Mouse (Mus musculus) hindbrain, embryonic 11.5 days (tissue): Measurements from ENCODE around the gene Hmx1. TPM values are rescaled to one million over a fixed set of nuclear protein-coding genes. Genes with fewer than 3 reads are reported as not detected.

ENCODE experiments used
- ATAC-seq: fragments of 200-750 bp; cut with Nextera tagmentation; 2 replicates; pipeline ENCODE4 v1.8.0; 2017; ENCODE audit warnings: mild to moderate bottlenecking, moderate TSS enrichment, moderate library complexity; ENCODE audit not compliant: low FRiP score
- DNase-seq: peaks from one replicate; pipeline ENCODE4 v3.0.0-alpha.2; 2015; ENCODE audit warnings: low spot score
- H3K27ac ChIP-seq: fragments of 300-500 bp; sonication (generic); 2 replicates; pipeline ENCODE4 v1.5.1; 2014; ENCODE audit warnings: mild to moderate bottlenecking, low read depth, low read length
- H3K27me3 ChIP-seq: fragments of 300-500 bp; sonication (generic); 2 replicates; pipeline ENCODE4 v1.6.1; 2014; ENCODE audit warnings: mild to moderate bottlenecking, low read length, moderate library complexity, mixed read lengths; ENCODE audit not compliant: control insufficient read depth, insufficient read depth
- H3K36me3 ChIP-seq: fragments of 300-500 bp; sonication (generic); 2 replicates; pipeline ENCODE4 v1.6.1; 2014; ENCODE audit warnings: mild to moderate bottlenecking, low read length, moderate library complexity, mixed read lengths; ENCODE audit not compliant: control insufficient read depth, insufficient read depth
- H3K4me1 ChIP-seq: fragments of 300-500 bp; sonication (generic); replicated peaks from 2 replicates; pipeline ENCODE4 v1.6.1; 2014; ENCODE audit warnings: low read length, mixed read lengths; ENCODE audit not compliant: control insufficient read depth, insufficient read depth
- H3K4me2 ChIP-seq: fragments of 300-500 bp; sonication (generic); replicated peaks from 2 replicates; pipeline ENCODE4 v1.6.1; 2014; ENCODE audit warnings: mild to moderate bottlenecking, low read depth, low read length
- H3K4me3 ChIP-seq: fragments of 300-500 bp; sonication (generic); 2 replicates; pipeline ENCODE4 v1.5.1; 2014; ENCODE audit warnings: low read depth, low read length
- H3K9ac ChIP-seq: fragments of 300-500 bp; sonication (generic); 2 replicates; pipeline ENCODE4 v1.6.1; 2014; ENCODE audit warnings: low read depth, low read length
- H3K9me3 ChIP-seq: fragments of 300-500 bp; sonication (generic); 2 replicates; pipeline ENCODE4 v1.6.1; 2016; ENCODE audit warnings: low read length; ENCODE audit not compliant: control insufficient read depth
- WGBS: fragments of 180-500 bp; shearing (Covaris S2); extraction: QIAGEN DNeasy Blood & Tissue Kit; methylation state at CpG from one replicate; pipeline ENCODE4 v1.1.7; 2014; 5-methylcytosine and 5-hydroxymethylcytosine counted together
- polyA plus RNA-seq: library from polyadenylated mRNA; unstranded; fragments of >200 nt; fragmentation: Nextera tagmentation; extraction: Ambion mirVana; gene quantifications from 2 replicates; pipeline ENCODE4 v1.2.1, GENCODE M21; 2014

The Hmx1 gene
- polyA plus RNA-seq, 1 experiment from 2014 or later = 6.9 TPM

DNA sequence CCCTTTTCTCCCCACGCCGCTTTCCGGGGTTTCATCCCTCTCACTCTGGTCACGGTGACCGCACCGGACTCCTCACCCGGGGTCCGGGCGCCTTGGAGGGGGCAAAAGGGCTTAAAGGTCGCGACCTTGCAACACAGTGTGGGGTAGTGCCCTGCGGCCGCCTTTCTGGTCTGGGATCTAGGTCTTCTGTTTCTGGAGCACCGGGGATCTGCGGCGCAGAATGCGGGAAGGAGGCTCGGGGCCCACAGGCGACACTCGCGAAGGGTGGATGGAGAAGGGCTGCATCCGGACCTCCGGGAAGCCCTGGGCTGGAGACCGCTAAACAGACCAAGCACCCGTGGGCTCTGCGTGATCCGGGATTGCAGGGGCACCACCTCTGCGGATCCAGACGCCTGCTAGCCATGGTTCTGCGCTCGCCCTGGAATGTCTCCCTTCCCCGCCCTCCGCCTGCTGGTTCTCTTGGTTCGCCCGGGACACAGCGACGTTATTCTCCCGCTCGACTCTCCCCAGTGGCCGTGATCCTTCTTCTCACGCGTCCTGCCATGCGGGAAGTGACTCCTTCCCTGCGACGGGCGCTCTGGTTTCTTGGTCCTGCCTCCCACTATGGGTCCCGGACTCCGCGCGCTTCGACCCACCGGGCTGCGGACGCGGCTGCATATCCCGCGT is 8.2 kb downstream of the Hmx1 start:
- no peak overlapping the region for H3K4me2 ChIP-seq
- DNase-seq (peak; percentile 62), ATAC-seq (no peak)
- WGBS = under 1% methylated on average over 57 of the region's 57 CpGs
- H3K27ac ChIP-seq = no peak overlapping the region
- no peaks in the 10 kb centered on the region for H3K36me3 ChIP-seq
- H3K4me1 ChIP-seq = peaks cover 8% of the 10 kb centered on the region
- no peaks in the 10 kb centered on the region for H3K9me3 ChIP-seq
- peaks cover 95% of the 10 kb centered on the region for H3K27me3 ChIP-seq
- no peak overlapping the region for H3K4me3 ChIP-seq
- no peak overlapping the region for H3K9ac ChIP-seq

DNA sequence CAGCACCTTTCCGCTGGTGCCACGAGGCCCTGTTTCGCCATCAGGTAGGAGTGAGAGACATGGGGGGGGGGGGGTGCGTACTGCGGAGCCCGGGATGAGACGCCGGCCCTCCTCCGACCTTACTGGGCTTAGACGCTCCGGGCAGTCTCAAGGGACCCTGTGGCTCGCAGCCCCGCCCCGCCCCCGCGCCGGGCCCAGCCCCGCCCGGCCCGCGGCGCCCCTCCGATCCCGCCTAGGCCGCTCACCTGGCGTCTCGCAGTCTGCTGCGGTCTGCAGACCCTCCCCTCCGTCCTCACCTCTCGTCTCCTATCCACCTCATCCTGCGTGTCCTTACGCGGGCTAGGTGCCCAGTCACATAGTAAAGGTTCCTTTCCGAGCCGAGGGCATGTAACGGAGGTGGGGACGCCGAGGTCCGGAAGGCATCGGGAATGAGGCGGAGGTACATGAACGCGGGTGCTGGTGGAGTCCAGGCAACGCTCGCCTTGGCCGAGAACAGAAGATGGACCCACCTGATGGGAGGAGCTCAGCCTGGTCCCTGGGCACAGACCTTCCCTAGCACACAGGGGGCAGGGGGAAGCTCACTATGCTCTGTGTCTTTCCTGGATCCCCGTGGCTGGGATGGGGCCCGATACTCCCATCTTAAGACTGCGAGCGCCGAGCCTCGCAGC is 8.9 kb downstream of the Hmx1 start:
- ATAC-seq = no peak
- no peak overlapping the region for H3K4me3 ChIP-seq
- H3K9me3 ChIP-seq = no peaks in the 10 kb centered on the region
- no peak overlapping the region for H3K4me2 ChIP-seq
- H3K27ac ChIP-seq = no peak overlapping the region
- no peaks in the 10 kb centered on the region for H3K36me3 ChIP-seq
- under 1% methylated on average over 33 of the region's 52 CpGs for WGBS
- no peak for DNase-seq
- H3K9ac ChIP-seq = no peak overlapping the region
- H3K4me1 ChIP-seq = peaks cover 6% of the 10 kb centered on the region
- peaks cover 95% of the 10 kb centered on the region for H3K27me3 ChIP-seq

DNA sequence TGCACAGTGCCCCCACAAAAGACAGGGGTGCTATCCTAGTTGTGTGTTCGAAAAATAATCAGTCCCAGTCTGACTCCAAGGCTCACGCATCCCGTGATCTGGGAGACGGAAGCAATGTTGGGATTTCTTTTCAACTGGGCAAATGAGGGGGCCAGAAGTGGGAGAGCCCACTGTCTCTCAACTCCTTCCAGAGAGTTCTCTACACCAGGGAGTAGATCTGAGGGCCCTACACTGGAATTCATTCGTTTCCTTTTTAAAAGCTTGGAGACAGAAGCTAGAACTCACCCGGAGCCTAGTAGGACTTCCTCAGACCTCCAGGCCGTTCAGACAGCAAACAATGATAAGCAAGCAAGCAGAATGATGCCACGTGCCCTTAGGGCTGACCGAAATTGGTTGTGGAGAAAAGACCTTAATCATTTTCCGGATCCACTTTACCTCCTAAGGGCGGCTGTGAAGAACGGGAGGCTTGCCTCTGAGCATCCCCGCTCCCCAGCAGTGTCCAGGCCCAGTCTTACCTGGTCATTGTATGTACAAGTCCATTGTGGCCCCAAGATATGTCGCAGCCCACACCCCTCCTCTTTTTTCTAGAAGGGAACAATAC is 9.5 kb downstream of the Hmx1 start:
- DNase-seq = peak; percentile 56
- H3K4me1 ChIP-seq = peaks cover 6% of the 10 kb centered on the region
- no peak overlapping the region for H3K4me2 ChIP-seq

DNA sequence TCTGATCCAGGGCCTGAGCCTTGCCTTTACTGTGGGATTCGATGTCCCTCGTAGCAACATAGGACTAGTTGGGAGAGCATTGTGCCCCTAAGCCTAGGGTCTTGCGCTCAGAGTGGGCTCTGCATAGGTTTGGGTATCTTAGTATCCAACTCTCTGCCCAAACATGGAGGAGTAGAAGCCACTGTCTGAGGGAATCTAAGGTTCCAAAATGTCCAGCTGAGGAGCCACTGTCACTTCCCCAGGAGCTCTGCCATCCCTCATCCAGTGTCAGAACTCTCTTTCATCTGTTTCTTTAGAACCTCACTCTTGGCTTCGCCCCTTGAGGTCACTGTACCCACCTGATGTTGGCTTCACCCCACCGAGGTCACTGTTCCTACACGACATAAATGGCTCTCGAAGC is 10.2 kb downstream of the Hmx1 start:
- WGBS = 3% methylated on average over 7 of the region's 7 CpGs
- no peak for ATAC-seq
- Histone ChIP-seq H3K4me3 (no peak overlapping the region), H3K4me2 (no peak overlapping the region), H3K9ac (no peak overlapping the region), H3K9me3 (no peaks in the 10 kb centered on the region), H3K36me3 (no peaks in the 10 kb centered on the region), H3K27ac (no peak overlapping the region), H3K27me3 (peaks cover 95% of the 10 kb centered on the region), H3K4me1 (peaks cover 6% of the 10 kb centered on the region)
- DNase-seq = no peak

More for the DNA sequence above, 9.5 kb downstream of the Hmx1 start:
- Histone ChIP-seq H3K4me3 (no peak overlapping the region), H3K36me3 (no peaks in the 10 kb centered on the region), H3K27ac (no peak overlapping the region), H3K27me3 (peaks cover 95% of the 10 kb centered on the region), H3K9ac (no peak overlapping the region), H3K9me3 (no peaks in the 10 kb centered on the region)
- WGBS = 2% methylated on average over 14 of the region's 14 CpGs
- no peak for ATAC-seq

DNA sequence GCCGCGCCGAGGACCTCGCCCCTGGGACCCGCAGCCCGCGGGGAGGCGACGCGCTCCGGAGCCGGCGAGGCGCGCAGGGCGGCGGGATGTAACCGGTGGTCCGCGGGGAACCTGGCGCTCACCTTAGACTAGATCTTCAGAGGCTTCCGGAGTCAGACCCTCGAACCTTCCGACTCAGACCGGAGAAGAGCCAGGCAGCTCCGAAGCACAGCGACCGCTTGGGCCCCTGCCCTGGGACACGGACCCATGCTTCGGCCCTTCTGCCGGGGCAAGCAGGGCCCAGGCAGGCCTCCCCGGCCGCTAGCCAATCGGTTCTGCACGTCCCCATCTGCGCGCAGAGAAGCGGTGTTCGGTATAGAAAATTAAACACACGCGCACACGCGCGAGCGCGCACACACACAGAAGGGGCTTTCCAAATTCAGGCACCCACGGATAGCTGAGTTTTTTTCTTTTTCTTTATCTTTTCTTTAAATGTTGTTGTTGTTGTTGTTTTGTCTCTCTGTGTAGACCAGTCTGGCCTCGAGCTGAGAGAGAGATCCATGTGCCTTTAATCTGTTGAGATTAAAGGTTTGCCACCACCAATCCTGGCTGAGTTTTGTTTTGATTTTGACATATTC is 10.9 kb downstream of the Hmx1 start:
- Histone ChIP-seq H3K27ac (no peak overlapping the region), H3K4me2 (no peak overlapping the region), H3K4me1 (peaks cover 6% of the 10 kb centered on the region), H3K36me3 (no peaks in the 10 kb centered on the region), H3K9ac (no peak overlapping the region), H3K9me3 (no peaks in the 10 kb centered on the region), H3K27me3 (peaks cover 93% of the 10 kb centered on the region), H3K4me3 (no peak overlapping the region)
- no peak for ATAC-seq
- WGBS = 1% methylated on average over 44 of the region's 48 CpGs
- peak; percentile 54 for DNase-seq

DNA sequence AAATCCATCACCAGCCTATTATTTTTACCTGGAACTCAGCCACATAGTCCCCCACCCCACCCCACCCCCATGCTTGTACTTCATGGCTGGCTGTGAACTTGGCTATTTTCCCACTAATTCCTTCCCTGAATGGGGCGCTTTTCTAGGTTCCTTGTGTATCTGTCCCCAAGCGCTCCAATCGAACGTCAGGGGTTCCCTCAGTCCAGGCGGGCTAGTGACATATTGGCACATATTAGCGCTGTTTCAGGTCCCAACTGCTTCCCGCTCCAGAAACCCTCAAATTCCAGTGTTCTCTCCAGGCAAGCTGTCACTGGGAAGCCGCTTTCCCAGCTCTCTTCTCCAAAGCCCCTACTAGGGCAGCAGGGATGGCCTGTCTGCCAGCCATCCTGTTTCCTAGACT is 12.3 kb downstream of the Hmx1 start:
- no peak for ATAC-seq
- Histone ChIP-seq H3K4me3 (no peak overlapping the region), H3K9me3 (no peaks in the 10 kb centered on the region), H3K9ac (no peak overlapping the region), H3K36me3 (no peaks in the 10 kb centered on the region), H3K4me2 (no peak overlapping the region), H3K27ac (no peak overlapping the region), H3K4me1 (peaks cover 6% of the 10 kb centered on the region), H3K27me3 (peaks cover 80% of the 10 kb centered on the region)
- DNase-seq = no peak
- WGBS = 4% methylated on average over 8 of the region's 8 CpGs

DNA sequence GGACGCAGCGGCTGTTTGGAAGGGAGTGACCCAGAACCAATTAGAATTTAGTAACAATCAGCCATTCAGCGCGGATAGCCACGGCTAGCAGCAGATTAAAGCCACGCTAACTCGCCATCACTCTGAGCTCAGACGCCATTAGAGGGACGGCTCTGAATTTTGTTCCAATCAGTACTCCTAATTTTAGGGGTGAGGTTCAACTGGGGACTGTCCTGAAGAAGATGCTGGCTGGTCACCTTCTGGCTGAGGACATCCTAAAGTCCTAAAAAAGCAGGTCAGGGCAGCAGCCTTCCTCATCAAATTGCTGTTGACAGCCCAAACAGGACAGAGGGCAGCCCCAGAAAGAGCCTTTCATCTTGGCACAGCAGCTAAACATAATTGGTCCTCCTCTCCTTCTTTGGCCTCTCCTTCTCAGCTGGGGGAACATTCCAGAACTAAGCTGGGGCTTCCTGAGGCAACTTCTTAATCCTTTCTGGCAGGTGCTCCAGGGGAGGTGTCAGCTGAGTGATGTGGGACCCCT is 18.6 kb downstream of the Hmx1 start:
- Histone ChIP-seq H3K9me3 (no peaks in the 10 kb centered on the region), H3K9ac (no peak overlapping the region), H3K4me3 (no peak overlapping the region), H3K4me1 (no peaks in the 10 kb centered on the region), H3K27ac (no peak overlapping the region), H3K36me3 (no peaks in the 10 kb centered on the region), H3K27me3 (peaks cover 28% of the 10 kb centered on the region), H3K4me2 (no peak overlapping the region)
- ATAC-seq (no peak), DNase-seq (no peak)
- WGBS = 61% methylated on average over 9 of the region's 9 CpGs

DNA sequence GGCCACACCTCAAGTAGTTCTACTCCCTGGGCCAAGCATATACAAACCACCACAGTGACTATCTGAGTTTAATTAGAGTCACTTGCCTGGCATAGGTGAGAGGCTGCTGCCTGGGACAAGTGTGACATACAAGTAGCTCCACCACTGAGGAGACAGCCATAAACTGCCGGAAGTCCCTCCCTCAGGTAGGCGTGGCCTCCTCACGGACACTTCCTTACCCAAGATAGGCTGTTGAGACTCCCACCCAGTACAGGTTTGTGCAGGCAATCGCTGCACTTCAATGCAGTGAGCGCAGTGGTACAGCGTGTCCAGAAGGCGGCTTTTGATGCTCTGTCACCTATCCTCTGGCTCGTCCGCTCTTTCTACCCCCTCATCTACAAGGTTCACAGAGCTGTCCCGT is 22.1 kb downstream of the Hmx1 start:
- H3K4me2 ChIP-seq = no peak overlapping the region
- H3K27me3 ChIP-seq = peaks cover 26% of the 10 kb centered on the region
- H3K9ac ChIP-seq = no peak overlapping the region
- H3K9me3 ChIP-seq = no peaks in the 10 kb centered on the region
- H3K4me3 ChIP-seq = no peak overlapping the region
- H3K4me1 ChIP-seq = no peaks in the 10 kb centered on the region; the same call in 1 of the 2 replicates
- DNase-seq (no peak), ATAC-seq (no peak)
- H3K27ac ChIP-seq = no peak overlapping the region
- WGBS = 71% methylated on average over 10 of the region's 10 CpGs
- H3K36me3 ChIP-seq = no peaks in the 10 kb centered on the region
